24 mouse cellular contexts compared by ENCODE assay signal in the genomic region with DNA sequence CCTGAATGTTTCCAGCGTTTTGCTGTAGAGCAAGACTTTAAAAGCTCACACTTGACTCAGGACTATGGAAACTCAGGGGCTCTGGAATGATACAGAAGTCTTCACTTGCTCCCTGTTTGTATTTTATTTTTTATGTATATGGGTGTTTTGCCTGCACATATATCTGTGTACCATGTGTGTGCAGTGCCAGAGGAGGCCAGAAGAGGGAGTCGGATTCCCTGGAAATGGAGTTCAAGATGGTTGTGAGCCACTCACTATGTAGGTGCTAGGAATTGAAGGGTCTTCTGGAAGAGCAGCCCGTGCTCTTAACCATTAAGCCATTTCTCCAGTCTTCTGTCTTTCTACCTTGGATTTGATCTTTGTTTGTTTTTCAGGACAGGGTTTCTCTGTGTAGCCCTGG. TPM values are rescaled to one million over a fixed set of nuclear protein-coding genes. Genes with fewer than 3 reads are reported as not detected.
A peak's percentile ranks its signal among the peaks of the same experiment; 100 is the strongest.
DNase-seq lines count a peak whose midpoint lies in the region; ATAC-seq and TF ChIP-seq lines count a peak whose summit lies in the region.
"Had no signal": no experiment of that assay in that cellular context is flagged by ENCODE, and none has a peak within 500 bp of the region (broad histone marks: within the 10 kb centered on the region; RNA-seq: fewer than 3 reads in every experiment).

No protein-coding gene starts in this region.

- H3K4me2 ChIP-seq in kidney, postnatal 0 days (ENCODE audit: low read length) = no peak overlapping the region
- H3K4me2 ChIP-seq: embryonic facial prominence, embryonic 15.5 days; heart, embryonic 12.5 days; limb, embryonic 13.5 days; midbrain, embryonic 13.5 days; neural tube, embryonic 15.5 days had no signal

- H3K9ac ChIP-seq in kidney, postnatal 0 days (ENCODE audit: low read depth, low read length) = no peak overlapping the region
- H3K9ac ChIP-seq in MEL (ENCODE audit: control insufficient read depth, low read depth, low read length, poor library complexity, severe bottlenecking) = no peak overlapping the region
- H3K9ac ChIP-seq: embryonic facial prominence, embryonic 15.5 days; heart, embryonic 12.5 days; limb, embryonic 13.5 days; midbrain, embryonic 13.5 days; neural tube, embryonic 15.5 days had no signal

- no peaks in the 10 kb centered on the region for H3K4me1 ChIP-seq in kidney, postnatal 0 days (replicated peaks; ENCODE audit: insufficient read depth, low read length)
- H3K4me1 ChIP-seq in MEL (ENCODE audit: control insufficient read depth in 1 of 2, insufficient read depth in 2 of 2, low read length in 2 of 2) = no peaks in the 10 kb centered on the region
- H3K4me1 ChIP-seq: limb, embryonic 13.5 days; midbrain, embryonic 13.5 days; neural tube, embryonic 15.5 days had no signal

- TF ChIP-seq CTCF in kidney, postnatal 0 days (IDR thresholded peaks at IDR 0.05; ENCODE audit: low read depth) = peak; percentile 50
- TF ChIP-seq CTCF in MEL (IDR thresholded peaks at IDR 0.05 in 2 of 3, conservative IDR thresholded peaks at IDR 0.05 in 1 of 3; ENCODE audit: control insufficient read depth in 1 of 3, insufficient read depth in 1 of 3, low read depth in 2 of 3, low read length in 3 of 3, poor library complexity in 1 of 3, severe bottlenecking in 1 of 3) = peak; percentile 15 to 56 (median 21); a peak in 3 of 6 replicates

- no peak overlapping the region for H3K4me3 ChIP-seq in kidney, postnatal 0 days (replicated peaks; ENCODE audit: low read depth, low read length)
- H3K4me3 ChIP-seq in MEL (ENCODE audit: control insufficient read depth in 1 of 2, insufficient read depth in 1 of 2, low read depth in 2 of 2, low read length in 2 of 2) = no peak overlapping the region
- H3K4me3 ChIP-seq: embryonic facial prominence, embryonic 15.5 days; heart, embryonic 12.5 days; hindbrain, embryonic 10.5 days; limb, embryonic 13.5 days; midbrain, embryonic 13.5 days; myocyte; neural tube, embryonic 15.5 days had no signal

- 64% methylated on average over 3 of the region's 3 CpGs for WGBS in kidney, postnatal 0 days

- peak; percentile 19 for DNase-seq in adrenal gland, postnatal 25 days
- no peak for DNase-seq in adrenal gland, postnatal 36 days
- DNase-seq in kidney, postnatal 0 days (ENCODE audit: low spot score) = no peak
- DNase-seq in kidney, postnatal 10 days = no peak
- peak; percentile 26 for DNase-seq in 416B (ENCODE audit: low read depth)
- DNase-seq in MEL (ENCODE audit: low read depth, low spot score) = peak; percentile 33
- no peak for DNase-seq in cerebellum, postnatal 4 days (ENCODE audit: low spot score in 2 of 2)
- no peak for DNase-seq in right cerebral cortex, adult 2 months (ENCODE audit: low spot score in 2 of 2)
- DNase-seq: B cell, adult 2 months; cerebellum, adult 9-11 months; embryo, embryonic 11 days; kidney, postnatal 14 days; lung, adult 18-20 months had no signal

- H3K36me3 ChIP-seq in kidney, postnatal 0 days (ENCODE audit: insufficient read depth, low read length) = no peaks in the 10 kb centered on the region
- H3K36me3 ChIP-seq in MEL (ENCODE audit: control insufficient read depth in 1 of 2, insufficient read depth in 2 of 2, low read length in 2 of 2) = no peaks in the 10 kb centered on the region
- H3K36me3 ChIP-seq: embryonic facial prominence, embryonic 15.5 days; hindbrain, embryonic 10.5 days; limb, embryonic 13.5 days; midbrain, embryonic 13.5 days; neural tube, embryonic 15.5 days had no signal

- ATAC-seq in kidney, postnatal 0 days (replicated peaks; ENCODE audit: low FRiP score, low read depth) = no peak
- ATAC-seq: activated CD4-positive, CD25-positive, alpha-beta regulatory T cell, adult 4 months; midbrain, embryonic 13.5 days had no signal

- TF ChIP-seq EP300 in MEL (IDR thresholded peaks at IDR 0.05; ENCODE audit: low read depth in 1 of 2, low read length in 2 of 2) = no peak

- TF ChIP-seq RAD21 in MEL (IDR thresholded peaks at IDR 0.05; ENCODE audit: low read depth, low read length) = peak; percentile 38

- H3K9me3 ChIP-seq in kidney, postnatal 0 days (replicated peaks; ENCODE audit: low read length) = no peaks in the 10 kb centered on the region
- H3K9me3 ChIP-seq in MEL (replicated peaks; ENCODE audit: insufficient read depth, low read length) = no peaks in the 10 kb centered on the region
- H3K9me3 ChIP-seq: embryonic facial prominence, embryonic 15.5 days; heart, embryonic 12.5 days; hindbrain, embryonic 10.5 days; midbrain, embryonic 13.5 days; neural tube, embryonic 15.5 days had no signal

- H3K27me3 ChIP-seq in kidney, postnatal 0 days (ENCODE audit: insufficient read depth, low read length) = no peaks in the 10 kb centered on the region
- peaks cover 0 to 9% of the 10 kb centered on the region in 2 experiments; a peak in 3 of 4 replicates for H3K27me3 ChIP-seq in MEL (ENCODE audit: control insufficient read depth in 1 of 2, insufficient read depth in 2 of 2, low read length in 2 of 2)
- H3K27me3 ChIP-seq: embryonic facial prominence, embryonic 15.5 days; heart, embryonic 12.5 days; midbrain, embryonic 13.5 days; neural tube, embryonic 15.5 days had no signal

- no peaks in the 10 kb centered on the region for H3K79me2 ChIP-seq in MEL (ENCODE audit: control insufficient read depth, insufficient read depth, low read length, poor library complexity)

- no peak for TF ChIP-seq POLR2A in MEL (IDR thresholded peaks at IDR 0.05; ENCODE audit: control insufficient read depth in 1 of 2, insufficient read depth in 1 of 2, low read depth in 1 of 2, low read length in 2 of 2, poor library complexity in 1 of 2)

- no peak overlapping the region for H3K27ac ChIP-seq in kidney, postnatal 0 days
- H3K27ac ChIP-seq in MEL (ENCODE audit: control insufficient read depth, low read depth, low read length) = no peak overlapping the region
- H3K27ac ChIP-seq: embryonic facial prominence, embryonic 15.5 days; hindbrain, embryonic 10.5 days; limb, embryonic 13.5 days; midbrain, embryonic 13.5 days; neural tube, embryonic 15.5 days had no signal

TF ChIP-seq in MEL, 35 proteins besides CTCF, POLR2A, EP300 and RAD21:
- TF ChIP-seq NRF1 (IDR thresholded peaks at IDR 0.05; ENCODE audit: insufficient read depth, low read depth, low read length, poor library complexity, severe bottlenecking) = no peak
- TF ChIP-seq MYB (IDR thresholded peaks at IDR 0.05; ENCODE audit: low read depth, low read length) = no peak
- no peak for TF ChIP-seq TAL1 (IDR thresholded peaks at IDR 0.05; ENCODE audit: low read length)
- peak; percentile 60 for TF ChIP-seq SMC3 (IDR thresholded peaks at IDR 0.05; ENCODE audit: low read depth, low read length)
- no peak for TF ChIP-seq UBTF (IDR thresholded peaks at IDR 0.05; ENCODE audit: borderline replicate concordance, insufficient read depth, low read depth, low read length)
- TF ChIP-seq MYC (IDR thresholded peaks at IDR 0.05; ENCODE audit: low read depth, low read length) = no peak
- TF ChIP-seq ZC3H11A (IDR thresholded peaks at IDR 0.05; ENCODE audit: low read depth, low read length) = 0 out of 2 replicates have a peak, but pooled peaks have one; percentile 17

RNA-seq across cellular contexts. Expression of a gene that starts 6.6 kb away (rescaled TPM):
- not detected in 2 replicates for total RNA-seq in adrenal gland, postnatal 25 days (2021)
- not detected for total RNA-seq in adrenal gland, postnatal 36 days (2021)
- 2.4 and 2.7 TPM in 2 replicates for polyA plus RNA-seq in kidney, postnatal 0 days (2015; fragmentation: Nextera tagmentation; extraction: Ambion mirVana)
- total RNA-seq in MEL (2012; rRNA removed) = not detected in 2 replicates
- polyA plus RNA-seq in MEL (2012; ENCODE audit: insufficient read depth in 1 of 2, insufficient read length in 2 of 2, low read depth in 1 of 2, low replicate concordance in 2 of 2, missing spikeins in 1 of 2) = not detected
- polyA plus RNA-seq: activated CD4-positive, CD25-positive, alpha-beta regulatory T cell, adult 4 months; intestine, embryonic 14.5 days had no signal

RNA-seq across cellular contexts. Expression of a gene that starts 21.5 kb away (rescaled TPM):
- total RNA-seq in adrenal gland, postnatal 25 days (2021) = 21.1 and 21.5 TPM in 2 replicates
- total RNA-seq in adrenal gland, postnatal 36 days (2021) = 10 to 100 TPM; 21.6 to 41.1 TPM
- 0.48 and 0.82 TPM in 2 replicates for polyA plus RNA-seq in kidney, postnatal 0 days (2015; fragmentation: Nextera tagmentation; extraction: Ambion mirVana)
- total RNA-seq in MEL (2012; rRNA removed) = 0.46 and 0.54 TPM in 2 replicates
- under 1 TPM in 1 of 2 experiments, not detected in 1; 0.39 TPM for polyA plus RNA-seq in MEL (2012; ENCODE audit: insufficient read depth in 1 of 2, insufficient read length in 2 of 2, low read depth in 1 of 2, low replicate concordance in 2 of 2, missing spikeins in 1 of 2)
- total RNA-seq: left cerebral cortex, postnatal 10 days had no signal
- polyA plus RNA-seq: forebrain, embryonic 11.5 days had no signal

RNA-seq across cellular contexts. Expression of a gene that starts 33.8 kb away (rescaled TPM):
- 19.7 and 20.2 TPM in 2 replicates for total RNA-seq in adrenal gland, postnatal 25 days (2021)
- 10 to 100 TPM; 18.2 to 19.0 TPM for total RNA-seq in adrenal gland, postnatal 36 days (2021)
- 12.5 and 14.1 TPM in 2 replicates for polyA plus RNA-seq in kidney, postnatal 0 days (2015; fragmentation: Nextera tagmentation; extraction: Ambion mirVana)
- 13.0 and 14.3 TPM in 2 replicates for total RNA-seq in MEL (2012; rRNA removed)
- polyA plus RNA-seq in MEL (2012; ENCODE audit: insufficient read depth in 1 of 2, insufficient read length in 2 of 2, low read depth in 1 of 2, low replicate concordance in 2 of 2, missing spikeins in 1 of 2) = 10 to 100 TPM; 11.7 to 32.1 TPM

Comparison
In these comparisons a context has a peak if more than half of its experiments do, and no peak if none do; other contexts are left out.
1. DNase-seq: peak in adrenal gland, postnatal 25 days (single experiment), 416B (single experiment) and MEL (single experiment); none in adrenal gland, postnatal 36 days (0 of 2), kidney, postnatal 0 days (single experiment), kidney, postnatal 10 days (single experiment), cerebellum, postnatal 4 days (0 of 2) and right cerebral cortex, adult 2 months (0 of 2).
2. RNA of a gene that starts 21.5 kb away (total RNA-seq): 21.6 to 41.1 TPM in adrenal gland, postnatal 36 days and 21.1 to 21.5 TPM in adrenal gland, postnatal 25 days; 0.46 to 0.54 TPM in MEL; every median in the first group is over 10 times any median in the second.